Mouse (Mus musculus): ENCODE results near the gene Izumo4. TPM values are rescaled to one million over a fixed set of nuclear protein-coding genes. Genes with fewer than 3 reads are reported as not detected.

Izumo4 gene
- total RNA-seq (2017), result 6.4 and 10.4 TPM in 2 replicates

- peak; percentile 71 for ATAC-seq (replicated peaks; ENCODE audit: low read depth, poor library complexity, severe bottlenecking)
Observed at GRCm38 (mm10) chr10:80701721-80702535, at the start of gene Izumo4, which contains the start of gene Mob3a. Gene Izumo4, plus strand, starts transcription at chr10:80702184. Gene Mob3a, minus strand, starts transcription at chr10:80701977.

DNA sequence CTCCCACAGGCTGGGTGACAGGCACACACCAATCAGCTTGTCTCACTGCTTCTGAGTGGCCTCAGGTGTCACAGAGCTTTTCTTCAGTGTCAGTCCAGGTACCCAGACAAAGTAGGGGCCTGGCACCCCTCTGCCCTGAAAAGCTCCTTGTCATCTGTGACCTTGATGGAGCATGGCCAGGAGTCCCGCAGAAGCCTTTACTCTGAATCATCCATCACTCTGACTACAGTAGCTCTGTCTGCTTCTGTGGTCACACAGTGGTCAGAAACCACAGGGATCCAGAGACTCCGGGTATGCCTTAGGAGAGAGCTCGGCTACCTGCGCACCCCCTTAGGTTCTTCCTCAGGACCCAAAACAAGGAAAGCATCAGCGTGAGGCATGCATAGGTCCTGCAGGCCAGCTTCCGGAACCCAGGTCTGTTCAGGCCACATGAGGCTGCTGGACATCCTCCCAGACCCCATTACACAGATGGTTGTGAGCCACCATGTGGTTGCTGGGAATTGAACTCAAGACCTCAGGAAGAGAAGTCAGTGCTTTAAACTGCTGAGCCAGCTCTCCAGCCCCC is 48.7 kb upstream of the Izumo4 start:
- no peak for ATAC-seq (replicated peaks; ENCODE audit: low read depth, poor library complexity, severe bottlenecking)

DNA sequence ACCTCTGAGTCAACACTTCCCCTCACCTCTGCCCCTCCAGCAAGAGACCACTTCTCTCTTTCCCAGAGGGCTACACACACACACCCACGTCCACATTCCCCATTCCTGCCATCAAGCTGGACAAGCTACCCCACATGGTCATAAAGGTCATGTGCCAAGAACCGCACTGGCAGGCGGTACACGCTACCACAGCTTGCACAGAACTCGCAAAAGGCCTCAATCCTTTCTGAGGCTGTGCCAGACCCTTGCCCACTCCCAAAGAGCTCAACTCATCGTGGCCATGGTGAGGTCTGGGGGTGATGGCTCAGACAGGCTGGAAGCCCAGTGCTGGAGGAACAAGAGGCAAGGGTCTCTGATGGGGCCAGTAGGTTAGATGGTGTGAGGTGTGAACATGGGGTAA is 47.1 kb upstream of the Izumo4 start:
- no peak for ATAC-seq (replicated peaks; ENCODE audit: low read depth, poor library complexity, severe bottlenecking)

- no peak for ATAC-seq (replicated peaks; ENCODE audit: low read depth, poor library complexity, severe bottlenecking)
Observed at GRCm38 (mm10) chr10:80655406-80656129, 46.4 kb upstream of the Izumo4 start.

- peak; percentile 77 for ATAC-seq (replicated peaks; ENCODE audit: low read depth, poor library complexity, severe bottlenecking)
Observed at GRCm38 (mm10) chr10:80656130-80656862, 45.7 kb upstream of the Izumo4 start.

GRCm38 (mm10) chr10:80656863-80657623 is 44.9 kb upstream of the Izumo4 start, which contains the start of gene Btbd2:
Gene Btbd2, minus strand, starts transcription at chr10:80657071.
- ATAC-seq (replicated peaks; ENCODE audit: low read depth, poor library complexity, severe bottlenecking), result no peak

DNA sequence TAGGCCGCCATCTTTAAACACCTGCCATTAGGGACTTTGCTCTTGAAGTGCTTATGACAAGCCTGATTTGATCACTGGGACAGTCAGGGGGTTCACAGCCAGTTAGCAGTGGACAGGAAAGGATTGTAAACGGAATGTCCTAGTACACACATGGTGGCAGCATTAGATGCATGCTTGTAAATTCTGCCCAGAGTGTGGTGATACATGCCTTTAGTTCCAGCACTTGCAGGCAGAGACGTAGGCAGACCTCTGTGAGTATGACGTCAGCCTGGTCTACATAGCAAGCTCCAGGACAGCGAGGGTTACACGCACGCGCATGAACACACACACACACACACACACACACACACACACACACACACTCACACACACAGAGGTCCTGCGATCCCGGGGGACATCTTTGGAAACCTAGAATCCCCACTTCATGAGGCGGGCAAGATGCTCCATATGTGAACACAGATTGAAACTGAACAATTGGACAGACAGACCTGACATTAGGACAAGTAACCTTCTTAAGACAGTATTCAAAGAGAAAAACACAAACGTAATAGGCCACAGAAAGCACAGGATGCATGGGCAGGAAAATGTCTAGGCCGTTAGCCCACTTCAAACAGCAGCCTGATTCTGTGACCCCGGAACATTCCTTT is 43.7 kb upstream of the Izumo4 start:
- no peak for ATAC-seq (replicated peaks; ENCODE audit: low read depth, poor library complexity, severe bottlenecking)

DNA sequence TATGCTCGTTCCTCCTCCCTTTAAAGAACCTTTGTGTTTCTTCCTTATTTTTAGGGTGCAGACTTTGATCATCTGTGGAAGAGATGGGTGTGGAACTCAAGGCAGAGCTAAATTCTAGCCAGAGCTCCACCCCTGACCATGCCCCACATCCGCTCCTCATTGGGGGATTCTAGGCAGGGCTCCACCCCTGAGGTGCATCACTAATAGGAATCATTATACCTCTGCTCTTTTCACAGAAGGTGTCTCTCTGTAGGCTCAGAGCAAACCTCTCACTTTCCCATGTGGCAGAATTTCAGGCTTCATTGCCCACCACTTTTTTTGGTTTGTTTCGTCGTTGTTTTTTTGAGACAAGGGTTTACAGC is 43.2 kb upstream of the Izumo4 start:
- peak; percentile 60 for ATAC-seq (replicated peaks; ENCODE audit: low read depth, poor library complexity, severe bottlenecking)

DNA sequence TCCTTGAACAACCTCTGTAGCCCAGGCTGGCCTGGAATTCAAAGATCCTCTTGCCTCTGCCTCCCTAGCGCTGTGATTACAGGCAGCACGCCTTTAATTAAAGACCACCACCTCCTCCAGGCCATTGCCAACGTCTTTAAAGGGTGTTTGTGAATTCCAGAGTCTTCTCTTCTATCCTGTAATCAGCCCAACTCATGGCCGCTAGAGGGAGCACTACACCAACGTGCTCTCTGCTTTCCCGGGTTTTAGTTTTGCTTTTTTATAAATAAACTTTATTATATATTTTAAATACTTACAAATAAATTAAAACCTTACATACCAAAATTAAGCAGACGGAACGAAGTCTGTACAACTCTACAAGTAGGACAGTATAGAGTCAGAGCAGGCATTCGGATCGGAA is 42.8 kb upstream of the Izumo4 start:
- ATAC-seq (replicated peaks; ENCODE audit: low read depth, poor library complexity, severe bottlenecking), result 0 out of 2 replicates have a peak, but pooled peaks have one; percentile 27

GRCm38 (mm10) chr10:80661149-80661548 is 40.8 kb upstream of the Izumo4 start:
- no peak for ATAC-seq (replicated peaks; ENCODE audit: low read depth, poor library complexity, severe bottlenecking)

GRCm38 (mm10) chr10:80663485-80664196 is 38.3 kb upstream of the Izumo4 start:
- ATAC-seq (replicated peaks; ENCODE audit: low read depth, poor library complexity, severe bottlenecking), result no peak

DNA sequence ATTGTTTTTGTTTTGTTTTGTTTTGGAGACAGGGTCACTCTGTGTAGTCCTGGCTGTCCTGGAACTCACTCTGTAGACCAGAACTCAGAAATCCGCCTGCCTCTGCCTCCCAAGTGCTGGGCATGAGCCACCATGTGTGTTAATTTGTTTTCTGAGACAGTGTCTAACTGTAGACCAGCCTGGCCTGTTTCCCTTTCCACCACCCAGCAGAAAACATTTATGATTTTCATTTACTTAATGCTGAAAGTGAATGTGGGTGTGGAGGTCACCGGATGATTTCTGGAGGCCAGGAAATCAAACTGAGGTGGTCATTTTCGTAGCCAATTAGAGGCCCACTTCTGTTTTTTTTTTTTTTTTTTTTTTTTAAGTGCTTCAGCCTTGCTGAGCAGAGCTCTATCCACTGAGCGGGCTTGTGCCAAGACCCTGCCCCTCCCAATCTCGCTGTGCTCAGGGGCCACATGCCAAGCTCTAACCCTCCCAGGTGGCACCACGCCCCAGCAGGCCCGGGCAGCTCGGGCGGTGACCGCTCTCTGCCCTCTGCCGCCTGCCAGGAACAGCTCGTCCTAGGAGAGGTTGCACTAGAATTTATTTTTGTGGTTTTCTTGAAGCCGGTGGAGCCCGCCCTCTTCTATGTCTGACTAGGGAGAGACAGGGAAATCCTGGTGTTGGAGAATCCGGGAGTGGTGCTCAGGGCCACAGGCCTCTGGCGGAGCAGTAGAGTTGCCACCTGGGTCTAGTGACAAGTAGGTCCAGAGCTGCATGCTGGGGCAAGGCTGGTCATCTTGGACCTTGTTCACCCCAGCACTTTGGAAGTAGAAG is 37.6 kb upstream of the Izumo4 start:
- ATAC-seq (replicated peaks; ENCODE audit: low read depth, poor library complexity, severe bottlenecking), result peak; percentile 53

GRCm38 (mm10) chr10:80665016-80665380 is 37.0 kb upstream of the Izumo4 start:
- ATAC-seq (replicated peaks; ENCODE audit: low read depth, poor library complexity, severe bottlenecking), result no peak

- ATAC-seq (replicated peaks; ENCODE audit: low read depth, poor library complexity, severe bottlenecking), result no peak
Observed at GRCm38 (mm10) chr10:80665459-80665858, 36.5 kb upstream of the Izumo4 start.

GRCm38 (mm10) chr10:80665981-80666733 is 35.8 kb upstream of the Izumo4 start:
- peak; percentile 48 for ATAC-seq (replicated peaks; ENCODE audit: low read depth, poor library complexity, severe bottlenecking)

DNA sequence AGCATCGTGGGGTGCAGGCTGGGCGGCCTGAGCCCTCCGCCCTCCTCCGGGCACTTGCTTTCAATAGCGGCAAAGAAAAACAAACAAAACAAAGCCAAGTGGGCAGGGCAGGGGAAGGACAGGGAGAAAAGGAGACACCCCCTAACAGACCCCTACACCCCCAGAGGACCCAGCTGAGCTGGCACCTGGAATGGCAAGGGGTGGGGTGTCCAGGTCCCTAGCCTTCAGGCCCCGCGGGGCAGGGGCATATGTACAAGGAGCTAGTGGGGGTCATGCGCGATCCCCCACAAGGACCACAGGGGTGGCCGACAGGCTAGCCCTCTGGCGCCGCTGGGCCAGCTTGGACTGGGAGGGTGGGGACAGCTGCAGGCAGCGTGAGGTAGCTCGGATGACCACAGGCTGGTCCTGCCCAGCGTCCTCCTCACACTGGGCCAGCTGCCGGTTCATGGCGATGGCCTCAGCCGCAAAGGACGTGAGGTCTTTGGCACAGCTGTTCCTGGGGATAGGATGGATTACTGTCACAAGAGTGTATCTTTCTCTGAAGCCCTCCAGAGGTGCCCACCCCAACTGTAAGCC is 35.1 kb upstream of the Izumo4 start:
- ATAC-seq (replicated peaks; ENCODE audit: low read depth, poor library complexity, severe bottlenecking), result no peak

- ATAC-seq (replicated peaks; ENCODE audit: low read depth, poor library complexity, severe bottlenecking), result no peak
Observed at GRCm38 (mm10) chr10:80668614-80669013, 33.4 kb upstream of the Izumo4 start.
